Comparison of ENCODE assay signal across 17 mouse cellular contexts in genomic region chr6:136854361-136854781, GRCm38 (mm10). TPM values are rescaled to one million over a fixed set of nuclear protein-coding genes. Genes with fewer than 3 reads are reported as not detected.
DNase-seq lines count a peak whose midpoint lies in the region; ATAC-seq lines count a peak whose summit lies in the region.
"Had no signal": no experiment of that assay in that cellular context is flagged by ENCODE, and none has a peak within 500 bp of the region (broad histone marks: within the 10 kb centered on the region; RNA-seq: fewer than 3 reads in every experiment).

No protein-coding gene starts in this region.

- H3K4me1 ChIP-seq in heart, embryonic 14.5 days (ENCODE audit: control insufficient read depth in 2 of 2, insufficient read depth in 2 of 2, low read length in 2 of 2) = peaks cover 28 to 33% of the 10 kb centered on the region in 2 experiments

- no peak overlapping the region for H3K9ac ChIP-seq in heart, embryonic 14.5 days (ENCODE audit: low read length)
- H3K9ac ChIP-seq: embryonic facial prominence, embryonic 12.5 days; forebrain, embryonic 13.5 days; limb, embryonic 15.5 days had no signal

- ATAC-seq in heart, embryonic 14.5 days (ENCODE audit: insufficient number of reproducible peaks, insufficient read depth, low FRiP score, low read depth) = no peak
- ATAC-seq: forebrain, embryonic 13.5 days had no signal

- intact Hi-C loops in heart, postnatal 14 days (cut with DNase I) = no loop called here

- H3K4me3 ChIP-seq in heart, embryonic 14.5 days (ENCODE audit: control insufficient read depth in 1 of 2, insufficient read depth in 1 of 2, low read depth in 1 of 2, low read length in 2 of 2) = no peak overlapping the region
- H3K4me3 ChIP-seq: embryonic facial prominence, embryonic 12.5 days; forebrain, embryonic 13.5 days; limb, embryonic 15.5 days had no signal

- DNase-seq in heart, postnatal 14 days = no peak
- DNase-seq in CD4-positive, CD25-positive, alpha-beta regulatory T cell, adult 2 months (ENCODE audit: low read depth, low spot score) = peak; percentile 64
- peak; percentile 48 for DNase-seq in induced T-regulatory cell, adult 2 months (ENCODE audit: low read depth)
- peak; percentile 41 for DNase-seq in splenic B cell, adult 2 months (ENCODE audit: low read depth, low spot score)
- no peak for DNase-seq in left cerebral cortex, adult 18-20 months (ENCODE audit: low spot score in 2 of 2)
- no peak for DNase-seq in cerebellum, postnatal 4 days (ENCODE audit: low spot score in 2 of 2)
- no peak for DNase-seq in adrenal gland, adult 2 months
- DNase-seq: cerebellum, adult 9-11 months; gastrocnemius, postnatal 36 days; kidney, postnatal 10 days; layer of hippocampus, postnatal 36 days; right cerebral cortex, postnatal 25 days had no signal

- no peaks in the 10 kb centered on the region for H3K9me3 ChIP-seq in heart, embryonic 14.5 days (ENCODE audit: control insufficient read depth, low read length)
- H3K9me3 ChIP-seq: embryonic facial prominence, embryonic 12.5 days; forebrain, embryonic 13.5 days; limb, embryonic 15.5 days had no signal

- no peaks in the 10 kb centered on the region for H3K27me3 ChIP-seq in heart, embryonic 14.5 days (ENCODE audit: control insufficient read depth, insufficient read depth, low read length)
- H3K27me3 ChIP-seq in splenic B cell, adult 2 months (ENCODE audit: control insufficient read depth, insufficient read depth, low read length, poor library complexity, severe bottlenecking) = no peaks in the 10 kb centered on the region
- H3K27me3 ChIP-seq: embryonic facial prominence, embryonic 12.5 days; forebrain, embryonic 13.5 days; limb, embryonic 15.5 days had no signal

- peaks cover 10% of the 10 kb centered on the region; the same call in 1 of the 2 replicates for H3K36me3 ChIP-seq in heart, embryonic 14.5 days (ENCODE audit: control insufficient read depth, insufficient read depth, low read length)
- H3K36me3 ChIP-seq in splenic B cell, adult 2 months (ENCODE audit: control insufficient read depth, insufficient read depth, low read length, poor library complexity, severe bottlenecking) = no peaks in the 10 kb centered on the region
- H3K36me3 ChIP-seq: embryonic facial prominence, embryonic 12.5 days; limb, embryonic 15.5 days had no signal

- WGBS in heart, embryonic 14.5 days = 79% methylated on average over 11 of the region's 11 CpGs

- peak overlapping the region; percentile 65; the same call in 1 of the 2 replicates for H3K4me2 ChIP-seq in heart, embryonic 14.5 days (ENCODE audit: low read length)
- H3K4me2 ChIP-seq: embryonic facial prominence, embryonic 12.5 days; forebrain, embryonic 13.5 days; limb, embryonic 15.5 days had no signal

- H3K27ac ChIP-seq in heart, embryonic 14.5 days (replicated peaks in 1 of 2; ENCODE audit: control insufficient read depth in 1 of 2, insufficient read depth in 1 of 2, low read depth in 2 of 2, low read length in 2 of 2) = peak overlapping the region in 1 of 2 experiments; percentile 24; a peak in 1 of 4 replicates
- H3K27ac ChIP-seq: embryonic facial prominence, embryonic 12.5 days; forebrain, embryonic 13.5 days; limb, embryonic 15.5 days had no signal

RNA-seq across cellular contexts. Expression of gene Art4, which starts 3.2 kb away (rescaled TPM):
- 9.5 and 11.2 TPM in 2 replicates for polyA plus RNA-seq in heart, embryonic 14.5 days (2014; fragmentation: Nextera tagmentation; extraction: Ambion mirVana)
- total RNA-seq in heart, postnatal 14 days (2021) = 10 to 100 TPM; 14.7 to 18.2 TPM
- total RNA-seq in left cerebral cortex, adult 18-20 months (2021) = not detected
- 1 to 10 TPM; 4.8 to 6.4 TPM for total RNA-seq in adrenal gland, adult 2 months (2021)
- polyA plus RNA-seq in adrenal gland, adult 2 months (2012; rRNA removed) = 0.91 and 1.6 TPM in 2 replicates
- total RNA-seq: layer of hippocampus, postnatal 36 days; monocyte, adult 5-6 weeks had no signal

RNA-seq across cellular contexts. Expression of gene Smco3, which starts 19.1 kb away (rescaled TPM):
- polyA plus RNA-seq in heart, embryonic 14.5 days (2014; fragmentation: Nextera tagmentation; extraction: Ambion mirVana) = not detected in 2 replicates
- total RNA-seq in heart, postnatal 14 days (2021) = not detected
- 1 to 10 TPM; 4.9 to 5.3 TPM for total RNA-seq in left cerebral cortex, adult 18-20 months (2021)
- total RNA-seq in adrenal gland, adult 2 months (2021) = under 1 TPM in 1 of 2 experiments, not detected in 1; 0.23 TPM
- polyA plus RNA-seq in adrenal gland, adult 2 months (2012; rRNA removed) = not detected in 2 replicates
- total RNA-seq: monocyte, adult 5-6 weeks had no signal
- polyA plus RNA-seq: forebrain, embryonic 13.5 days had no signal

RNA-seq across cellular contexts. Expression of gene Mgp, which starts 21.3 kb away (rescaled TPM):
- 457 and 563 TPM in 2 replicates for polyA plus RNA-seq in heart, embryonic 14.5 days (2014; fragmentation: Nextera tagmentation; extraction: Ambion mirVana)
- 100 to 1,000 TPM; 373 to 513 TPM for total RNA-seq in heart, postnatal 14 days (2021)
- 10 to 100 TPM; 43.3 to 51.2 TPM for total RNA-seq in left cerebral cortex, adult 18-20 months (2021)
- total RNA-seq in adrenal gland, adult 2 months (2021) = 100 to 1,000 TPM; 171 to 192 TPM
- polyA plus RNA-seq in adrenal gland, adult 2 months (2012; rRNA removed) = 227 and 304 TPM in 2 replicates
- total RNA-seq: monocyte, adult 5-6 weeks had no signal

RNA-seq across cellular contexts. Expression of gene Wbp11, which starts 26.3 kb away (rescaled TPM):
- polyA plus RNA-seq in heart, embryonic 14.5 days (2014; fragmentation: Nextera tagmentation; extraction: Ambion mirVana) = 67.7 and 69.5 TPM in 2 replicates
- total RNA-seq in heart, postnatal 14 days (2021) = 10 to 100 TPM; 64.3 to 66.0 TPM
- total RNA-seq in left cerebral cortex, adult 18-20 months (2021) = 100 to 1,000 TPM; 109 to 111 TPM
- 10 to 100 TPM; 72.6 to 79.2 TPM for total RNA-seq in adrenal gland, adult 2 months (2021)
- 47.4 and 55.0 TPM in 2 replicates for polyA plus RNA-seq in adrenal gland, adult 2 months (2012; rRNA removed)

RNA-seq across cellular contexts. Expression of gene BC049715, which starts 26.9 kb away (rescaled TPM):
- 1.1 and 2.3 TPM in 2 replicates for polyA plus RNA-seq in heart, embryonic 14.5 days (2014; fragmentation: Nextera tagmentation; extraction: Ambion mirVana)
- total RNA-seq in heart, postnatal 14 days (2021) = 1 to 10 TPM; 1.0 to 1.3 TPM
- 1 to 10 TPM; 2.3 to 2.8 TPM for total RNA-seq in left cerebral cortex, adult 18-20 months (2021)
- 1 to 10 TPM in 1 of 2 experiments, under 1 TPM in 1; 0.41 to 1.1 TPM for total RNA-seq in adrenal gland, adult 2 months (2021)
- polyA plus RNA-seq in adrenal gland, adult 2 months (2012; rRNA removed) = 0.21 and 0.71 TPM in 2 replicates

Comparison
In these comparisons a context has a peak if more than half of its experiments do, and no peak if none do; other contexts are left out.
1. DNase-seq: peak in CD4-positive, CD25-positive, alpha-beta regulatory T cell, adult 2 months (single experiment), induced T-regulatory cell, adult 2 months (single experiment) and splenic B cell, adult 2 months (single experiment); none in heart, postnatal 14 days (0 of 2), left cerebral cortex, adult 18-20 months (0 of 2), cerebellum, postnatal 4 days (0 of 2) and adrenal gland, adult 2 months (single experiment).
2. RNA of gene Art4, which starts 3.2 kb away (total RNA-seq): 14.7 to 18.2 TPM in heart, postnatal 14 days and 4.8 to 6.4 TPM in adrenal gland, adult 2 months; not detected in left cerebral cortex, adult 18-20 months; every median in the first group is over 4 times any median in the second.
3. RNA of gene Smco3, which starts 19.1 kb away (total RNA-seq): 4.9 to 5.3 TPM in left cerebral cortex, adult 18-20 months; 0.23 TPM in adrenal gland, adult 2 months and not detected in heart, postnatal 14 days; every median in the first group is over 4 times any median in the second.